Mouse (Mus musculus) neural tube, embryonic 14.5 days (tissue): ENCODE measurements around the gene Cdkn1c. TPM values are rescaled to one million over a fixed set of nuclear protein-coding genes. Genes with fewer than 3 reads are reported as not detected.

ENCODE experiments used
- ATAC-seq: fragments of 200-750 bp; cut with Nextera tagmentation; 2 replicates; pipeline ENCODE4 v1.8.0; 2017; ENCODE audit warnings: low read depth, mild to moderate bottlenecking, moderate TSS enrichment, moderate library complexity
- H3K27ac ChIP-seq: fragments of 300-500 bp; sonication (generic); 2 replicates; pipeline ENCODE4 v1.5.1; 2014; ENCODE audit warnings: low read depth, mild to moderate bottlenecking, control low read depth, low read length, moderate library complexity, mixed read lengths
- H3K27me3 ChIP-seq: fragments of 300-500 bp; sonication (generic); 2 replicates; pipeline ENCODE4 v1.6.1; 2014; ENCODE audit warnings: low read length; ENCODE audit not compliant: control insufficient read depth, insufficient read depth
- H3K36me3 ChIP-seq: fragments of 300-500 bp; sonication (generic); 2 replicates; pipeline ENCODE4 v1.6.1; 2014; ENCODE audit warnings: low read length, mixed read lengths; ENCODE audit not compliant: control insufficient read depth, insufficient read depth
- H3K4me1 ChIP-seq: fragments of 300-500 bp; sonication (generic); 2 replicates; pipeline ENCODE4 v1.6.1; 2014; ENCODE audit warnings: low read length; ENCODE audit not compliant: control insufficient read depth, insufficient read depth
- H3K4me2 ChIP-seq: fragments of 300-500 bp; sonication (generic); 2 replicates; pipeline ENCODE4 v1.6.1; 2014; ENCODE audit warnings: mild to moderate bottlenecking, low read depth, low read length, control low read depth
- H3K4me3 ChIP-seq: fragments of 300-500 bp; sonication (generic); 2 replicates; pipeline ENCODE4 v1.5.1; 2014; ENCODE audit warnings: low read depth, low read length, control low read depth, mixed read lengths
- H3K9ac ChIP-seq: fragments of 300-500 bp; sonication (generic); replicated peaks from 2 replicates; pipeline ENCODE4 v1.6.1; 2014; ENCODE audit warnings: low read depth, mild to moderate bottlenecking, control low read depth, low read length, mixed read lengths
- H3K9me3 ChIP-seq: fragments of 300-500 bp; sonication (generic); 2 replicates; pipeline ENCODE4 v1.6.1; 2016; ENCODE audit warnings: low read length; ENCODE audit not compliant: control insufficient read depth
- WGBS: fragments of 180-500 bp; shearing (Covaris S2); extraction: QIAGEN DNeasy Blood & Tissue Kit; methylation state at CpG from one replicate; pipeline ENCODE4 v1.1.7; 2014; 5-methylcytosine and 5-hydroxymethylcytosine counted together
- polyA plus RNA-seq: library from polyadenylated mRNA; unstranded; fragments of >200 nt; fragmentation: Nextera tagmentation; extraction: Ambion mirVana; gene quantifications from 2 replicates; pipeline ENCODE4 v1.2.1, GENCODE M21; 2014

Cdkn1c gene
- polyA plus RNA-seq, 1 experiment from 2014 or later: 252 TPM

DNA sequence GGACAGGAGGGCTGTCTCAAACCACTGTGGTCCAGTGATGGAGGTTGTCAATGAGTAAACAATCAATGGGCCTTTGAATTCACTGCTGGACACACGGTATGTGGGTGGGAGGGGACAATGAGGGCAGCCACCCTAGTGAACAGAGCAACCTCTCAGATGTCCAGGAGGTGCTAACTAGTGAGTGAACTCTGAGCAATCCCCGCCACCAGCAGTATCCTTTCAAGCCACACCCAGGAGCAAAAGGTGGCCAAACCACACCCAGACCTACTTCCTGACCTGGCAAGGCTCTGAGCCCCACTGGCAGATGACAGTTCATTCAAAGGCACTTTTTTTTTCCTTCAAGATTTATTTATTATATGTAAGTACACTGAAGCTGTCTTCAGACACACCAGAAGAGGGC lies 40.1 kb upstream of the Cdkn1c start:
- H3K9me3 ChIP-seq: no peaks in the 10 kb centered on the region
- peaks cover 35% of the 10 kb centered on the region for H3K27me3 ChIP-seq
- WGBS: 44% methylated on average over 2 of the region's 2 CpGs
- no peaks in the 10 kb centered on the region for H3K36me3 ChIP-seq
- H3K4me1 ChIP-seq: peaks cover 12% of the 10 kb centered on the region
- H3K4me2 ChIP-seq: no peak overlapping the region
- no peak overlapping the region for H3K4me3 ChIP-seq
- H3K27ac ChIP-seq: no peak overlapping the region
- no peak for ATAC-seq
- no peak overlapping the region for H3K9ac ChIP-seq

- H3K4me1 ChIP-seq: peaks cover 12% of the 10 kb centered on the region
- no peak for ATAC-seq
- H3K27ac ChIP-seq: no peak overlapping the region
- no peak overlapping the region for H3K9ac ChIP-seq
- no peak overlapping the region for H3K4me3 ChIP-seq
- no peak overlapping the region for H3K4me2 ChIP-seq
- no peaks in the 10 kb centered on the region for H3K9me3 ChIP-seq
- H3K27me3 ChIP-seq: peaks cover 25% of the 10 kb centered on the region
- H3K36me3 ChIP-seq: no peaks in the 10 kb centered on the region
- WGBS: 90% methylated on average over 4 of the region's 4 CpGs
Observed at GRCm38 (mm10) chr7:143498584-143498983, 37.7 kb upstream of the Cdkn1c start.

- Histone ChIP-seq H3K27ac (no peak overlapping the region), H3K36me3 (no peaks in the 10 kb centered on the region), H3K4me3 (no peak overlapping the region), H3K9ac (no peak overlapping the region), H3K4me2 (no peak overlapping the region), H3K4me1 (no peaks in the 10 kb centered on the region), H3K9me3 (no peaks in the 10 kb centered on the region), H3K27me3 (peaks cover 1% of the 10 kb centered on the region)
- no peak for ATAC-seq
- 83% methylated on average over 8 of the region's 8 CpGs for WGBS
Observed at GRCm38 (mm10) chr7:143495104-143495961, 34.5 kb upstream of the Cdkn1c start.

DNA sequence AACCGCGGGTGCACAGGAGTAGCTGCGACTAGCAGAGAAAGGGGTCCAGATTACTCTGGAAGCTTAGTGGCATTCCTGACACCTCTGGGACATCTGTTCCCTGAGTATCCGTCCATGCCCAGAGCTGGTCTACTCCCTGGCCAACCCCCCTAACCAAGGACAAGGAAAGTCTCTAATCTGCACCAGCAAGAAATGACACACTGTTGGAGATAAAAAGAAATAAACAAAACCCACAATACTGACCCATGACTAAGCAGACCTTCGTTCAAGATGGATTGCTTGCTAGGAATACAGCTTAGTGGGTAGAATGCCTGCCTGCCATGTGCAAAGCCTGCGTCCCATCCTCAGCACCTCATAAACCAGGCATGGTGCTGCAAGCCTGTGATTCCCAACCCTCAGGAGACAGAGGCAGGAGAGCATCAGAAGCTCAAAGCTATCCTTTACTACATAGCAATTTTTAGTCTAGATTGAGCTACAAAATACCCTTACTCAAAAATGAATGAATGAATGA lies 32.8 kb upstream of the Cdkn1c start:
- no peaks in the 10 kb centered on the region for H3K36me3 ChIP-seq
- H3K4me2 ChIP-seq: no peak overlapping the region
- H3K4me1 ChIP-seq: no peaks in the 10 kb centered on the region
- no peaks in the 10 kb centered on the region for H3K27me3 ChIP-seq
- no peaks in the 10 kb centered on the region for H3K9me3 ChIP-seq
- ATAC-seq: no peak
- no peak overlapping the region for H3K9ac ChIP-seq
- H3K4me3 ChIP-seq: no peak overlapping the region
- no peak overlapping the region for H3K27ac ChIP-seq
- WGBS: 83% methylated on average over 6 of the region's 6 CpGs

DNA sequence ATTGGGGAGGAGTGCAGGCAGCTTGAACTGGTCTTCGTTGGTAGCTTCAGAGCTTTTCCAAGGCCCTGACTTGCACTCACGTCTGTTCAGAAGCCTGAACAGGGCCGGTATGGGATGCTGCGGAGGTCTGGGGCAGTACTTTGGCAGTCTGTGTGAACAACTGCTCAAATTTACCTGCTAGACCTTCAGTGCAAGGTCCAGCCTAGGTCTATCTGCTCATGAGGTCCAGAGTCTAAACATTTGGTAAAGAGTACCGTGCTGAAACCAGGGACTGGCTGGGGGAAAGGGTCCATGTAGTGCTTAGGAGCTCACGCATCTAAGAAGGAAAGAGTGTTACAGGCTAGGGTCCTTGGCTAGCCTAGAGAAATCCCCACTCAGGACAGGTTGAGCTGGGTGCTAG lies 28.9 kb upstream of the Cdkn1c start:
- Histone ChIP-seq H3K4me3 (no peak overlapping the region), H3K4me2 (no peak overlapping the region), H3K36me3 (no peaks in the 10 kb centered on the region), H3K4me1 (no peaks in the 10 kb centered on the region), H3K27me3 (no peaks in the 10 kb centered on the region), H3K27ac (no peak overlapping the region), H3K9ac (no peak overlapping the region), H3K9me3 (no peaks in the 10 kb centered on the region)
- WGBS: 85% methylated on average over 6 of the region's 6 CpGs
- ATAC-seq: no peak

DNA sequence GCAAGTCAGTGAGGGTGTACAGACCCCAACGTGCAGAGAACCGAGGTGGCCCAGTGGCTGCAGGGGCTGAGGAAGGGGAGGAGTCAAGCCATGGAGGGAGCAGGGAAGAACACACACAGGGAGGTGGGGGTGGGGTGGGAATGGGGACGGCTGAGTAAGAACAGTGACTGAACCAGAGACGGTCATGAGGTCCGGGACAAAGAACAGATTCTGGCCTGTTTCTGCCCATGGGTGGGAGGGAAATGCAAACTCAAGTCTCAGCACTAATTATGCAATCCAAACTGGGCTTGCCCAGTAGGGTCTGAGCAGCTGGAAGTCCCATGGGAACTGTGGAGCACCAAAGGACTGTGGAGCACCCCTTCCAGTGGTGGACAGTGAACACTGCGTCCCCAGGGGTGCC lies 21.7 kb upstream of the Cdkn1c start:
- Histone ChIP-seq H3K9me3 (no peaks in the 10 kb centered on the region), H3K4me1 (no peaks in the 10 kb centered on the region), H3K36me3 (no peaks in the 10 kb centered on the region), H3K9ac (no peak overlapping the region), H3K27ac (no peak overlapping the region), H3K27me3 (no peaks in the 10 kb centered on the region), H3K4me2 (no peak overlapping the region), H3K4me3 (no peak overlapping the region)
- 13% methylated on average over 6 of the region's 6 CpGs for WGBS
- ATAC-seq: no peak

- H3K4me2 ChIP-seq: no peak overlapping the region
- no peaks in the 10 kb centered on the region for H3K4me1 ChIP-seq
- WGBS: 54% methylated on average over 5 of the region's 5 CpGs
- no peaks in the 10 kb centered on the region for H3K36me3 ChIP-seq
- H3K9me3 ChIP-seq: no peaks in the 10 kb centered on the region
- no peak overlapping the region for H3K9ac ChIP-seq
- H3K4me3 ChIP-seq: no peak overlapping the region
- no peak overlapping the region for H3K27ac ChIP-seq
- ATAC-seq: no peak
- no peaks in the 10 kb centered on the region for H3K27me3 ChIP-seq
Observed at GRCm38 (mm10) chr7:143481806-143482387, 21.0 kb upstream of the Cdkn1c start.

DNA sequence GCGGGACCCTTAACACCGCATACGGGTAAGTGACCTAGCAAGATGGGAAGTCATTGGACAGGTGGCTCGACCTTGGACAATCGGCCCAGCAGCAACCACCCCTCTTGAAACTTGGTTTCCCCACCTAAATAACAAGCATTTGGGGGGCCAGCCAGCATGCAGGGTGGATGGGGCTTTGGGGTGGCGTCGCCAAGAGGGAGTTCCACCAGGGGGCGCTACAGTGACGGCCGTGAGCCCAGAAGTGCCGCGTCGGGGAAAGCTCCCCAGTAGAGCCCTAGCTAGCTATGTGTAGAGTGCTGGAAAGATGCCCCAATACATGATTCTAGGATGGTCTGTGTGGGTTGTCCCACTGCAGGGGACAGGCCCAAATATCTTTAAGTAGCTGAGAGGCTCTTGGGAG lies 19.6 kb upstream of the Cdkn1c start:
- no peak overlapping the region for H3K4me3 ChIP-seq
- H3K36me3 ChIP-seq: no peaks in the 10 kb centered on the region
- no peak overlapping the region for H3K27ac ChIP-seq
- no peak overlapping the region for H3K4me2 ChIP-seq
- H3K9me3 ChIP-seq: no peaks in the 10 kb centered on the region
- H3K4me1 ChIP-seq: no peaks in the 10 kb centered on the region
- no peaks in the 10 kb centered on the region for H3K27me3 ChIP-seq
- WGBS: 30% methylated on average over 13 of the region's 13 CpGs
- no peak for ATAC-seq
- no peak overlapping the region for H3K9ac ChIP-seq

DNA sequence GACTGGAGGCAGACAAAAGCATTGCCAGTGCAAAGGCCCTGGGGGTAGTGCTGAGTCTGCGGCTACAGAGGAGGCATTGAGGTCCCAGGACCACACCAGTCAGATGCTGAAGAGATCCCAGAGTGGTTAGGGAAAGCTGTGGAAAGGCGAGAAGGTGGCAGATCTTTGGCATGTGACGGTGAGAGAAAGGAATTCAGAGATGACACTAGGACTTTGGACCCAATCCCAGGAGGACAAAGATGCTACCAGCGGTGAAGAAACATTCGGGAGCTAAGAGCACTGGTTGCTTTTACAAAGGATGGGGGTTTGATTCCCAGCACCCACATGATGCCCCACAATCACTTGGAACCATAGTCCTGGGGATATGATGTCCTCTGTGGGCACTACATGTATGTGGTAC lies 16.9 kb upstream of the Cdkn1c start:
- Histone ChIP-seq H3K4me3 (no peak overlapping the region), H3K4me1 (no peaks in the 10 kb centered on the region), H3K9me3 (no peaks in the 10 kb centered on the region), H3K27me3 (no peaks in the 10 kb centered on the region), H3K27ac (no peak overlapping the region), H3K4me2 (no peak overlapping the region), H3K36me3 (no peaks in the 10 kb centered on the region), H3K9ac (no peak overlapping the region)
- 88% methylated on average over 5 of the region's 5 CpGs for WGBS
- no peak for ATAC-seq
